Mouse (Mus musculus) brown adipose tissue, adult 24 weeks (tissue): ENCODE measurements around the gene Epm2aip1. TPM values are rescaled to one million over a fixed set of nuclear protein-coding genes. Genes with fewer than 3 reads are reported as not detected.

Source experiments
- H3K27ac ChIP-seq: fragments of 200-500 bp; replicated peaks from 2 replicates; pipeline ENCODE4 v1.5.1; 2012; ENCODE audit warnings: low read depth, mild to moderate bottlenecking, low read length
- H3K4me1 ChIP-seq: fragments of 200-500 bp; 2 replicates; pipeline ENCODE4 v1.6.1; 2012; ENCODE audit warnings: low read length, mixed read lengths; ENCODE audit not compliant: control insufficient read depth, insufficient read depth, insufficient read length
- H3K4me3 ChIP-seq: fragments of 200-500 bp; 2 replicates; pipeline ENCODE4 v1.5.1; 2012; ENCODE audit warnings: low read depth, mild to moderate bottlenecking, low read length, moderate library complexity; ENCODE audit not compliant: insufficient read depth
- polyA plus RNA-seq: library from polyadenylated mRNA; stranded (reverse); fragments of >200 nt; gene quantifications from 2 replicates; pipeline ENCODE4 v1.2.4, GENCODE M21; 2012; ENCODE audit not compliant: missing spikeins, insufficient read depth, insufficient read length

Epm2aip1 gene
- polyA plus RNA-seq: 9.2 and 10.7 TPM in 2 replicates

DNA sequence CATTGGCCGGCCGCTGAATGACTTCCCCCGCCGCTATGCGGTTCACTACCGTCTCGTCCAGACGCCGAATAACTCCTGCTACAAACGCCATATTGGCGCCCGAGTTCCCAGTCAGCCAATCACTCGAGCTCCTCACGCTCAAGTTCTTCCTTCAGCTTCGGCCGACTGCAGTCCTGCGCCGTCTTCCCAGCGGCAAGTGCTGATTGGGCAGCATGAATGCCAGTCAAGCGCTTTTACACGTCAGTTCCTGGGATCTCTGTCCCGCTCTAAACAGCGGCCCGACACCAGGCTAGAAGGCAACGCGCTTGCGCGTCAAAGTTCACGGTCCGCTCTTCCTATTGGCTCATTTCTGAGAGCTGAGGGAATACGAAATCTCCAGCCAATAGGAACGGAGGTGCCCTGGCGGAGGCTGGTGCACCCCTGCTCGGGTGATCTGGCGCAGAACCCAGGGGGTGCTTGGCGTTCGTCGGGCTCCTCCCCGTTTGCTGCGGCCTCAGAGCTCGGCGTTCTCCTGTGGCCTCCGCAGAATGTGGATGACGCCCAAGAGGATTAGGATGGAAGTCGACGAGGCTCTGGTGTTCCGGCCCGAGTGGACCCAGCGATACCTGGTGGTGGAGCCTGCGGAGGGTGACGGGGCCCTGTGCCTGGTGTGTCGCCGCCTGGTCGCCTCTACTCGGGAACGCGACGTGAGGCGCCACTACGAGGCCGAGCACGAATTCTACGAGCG lies at the start of gene Epm2aip1, which contains the start of gene Mlh1:
Gene Epm2aip1 (plus strand): TSS at position 496 of the 727 bp plus-strand sequence.
Gene Mlh1 (minus strand): TSS at position 358 of the 727 bp plus-strand sequence.
- Histone ChIP-seq H3K27ac (peak within 1 kb of the TSS; percentile 79), H3K4me3 (peak within 1 kb of the TSS; percentile 80), H3K4me1 (peaks cover 10% of the 10 kb centered on the region; the same call in 1 of the 2 replicates)

DNA sequence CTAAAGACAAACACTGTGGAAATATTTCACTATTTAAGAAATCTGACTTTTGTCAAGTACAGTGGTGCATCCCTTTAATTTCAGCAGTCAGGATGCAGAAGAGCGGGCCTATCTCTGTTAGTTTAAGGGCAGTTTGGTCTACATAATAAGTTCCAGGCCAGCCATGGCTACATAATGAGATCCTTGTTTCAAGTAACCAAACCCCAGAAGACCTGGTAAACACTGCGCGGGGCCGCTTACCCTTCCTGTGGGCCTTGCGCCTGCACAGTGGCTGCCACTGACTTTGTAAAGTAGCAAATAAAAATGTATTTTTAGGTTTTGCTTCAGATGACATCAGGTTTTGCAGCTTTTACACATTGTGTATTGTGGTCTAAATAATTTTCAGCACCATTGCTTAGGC lies 48.3 kb upstream of the Epm2aip1 start:
- H3K4me3 ChIP-seq: no peak overlapping the region
- H3K4me1 ChIP-seq: no peaks in the 10 kb centered on the region
- H3K27ac ChIP-seq: no peak overlapping the region

DNA sequence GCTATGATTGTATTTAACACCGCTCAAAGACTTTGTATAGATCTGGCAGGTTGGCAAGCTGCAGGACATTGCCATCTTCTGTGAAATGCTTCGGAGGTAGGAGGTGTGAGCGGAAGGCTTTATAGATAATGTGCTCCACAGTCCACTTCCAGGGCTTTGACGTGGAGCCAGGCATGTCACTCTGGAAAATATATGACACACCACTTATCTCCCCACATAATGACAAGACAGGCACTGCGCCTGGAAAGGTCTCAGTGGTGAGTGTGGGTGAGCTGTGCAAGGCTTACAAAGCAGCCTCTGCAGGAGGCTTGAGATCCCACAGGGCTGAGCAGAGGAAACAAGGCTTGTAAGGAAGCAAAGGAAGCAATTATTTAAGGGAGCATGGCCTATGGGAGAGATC lies 43.3 kb upstream of the Epm2aip1 start:
- H3K27ac ChIP-seq: no peak overlapping the region
- no peaks in the 10 kb centered on the region for H3K4me1 ChIP-seq
- no peak overlapping the region for H3K4me3 ChIP-seq

DNA sequence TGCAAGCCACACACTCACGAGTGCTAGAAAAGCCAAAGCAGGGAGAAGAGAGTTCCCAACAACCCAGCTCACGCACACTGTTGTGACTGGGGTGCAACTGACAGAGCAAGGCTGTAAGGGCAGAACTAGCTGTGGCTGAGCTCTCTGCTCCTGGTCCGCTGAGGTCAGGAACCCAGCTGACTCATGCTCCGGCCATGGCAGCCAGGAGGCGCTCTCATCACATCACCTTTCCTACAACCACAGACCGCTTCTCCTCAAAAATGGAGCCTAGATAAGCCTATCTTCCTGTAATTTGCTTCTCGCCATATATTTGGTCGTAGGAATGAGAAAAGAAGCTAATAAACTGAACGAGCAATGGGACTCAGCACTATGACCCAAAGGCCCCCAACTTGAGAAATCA lies 37.0 kb upstream of the Epm2aip1 start:
- Histone ChIP-seq H3K27ac (no peak overlapping the region), H3K4me1 (no peaks in the 10 kb centered on the region), H3K4me3 (no peak overlapping the region)

DNA sequence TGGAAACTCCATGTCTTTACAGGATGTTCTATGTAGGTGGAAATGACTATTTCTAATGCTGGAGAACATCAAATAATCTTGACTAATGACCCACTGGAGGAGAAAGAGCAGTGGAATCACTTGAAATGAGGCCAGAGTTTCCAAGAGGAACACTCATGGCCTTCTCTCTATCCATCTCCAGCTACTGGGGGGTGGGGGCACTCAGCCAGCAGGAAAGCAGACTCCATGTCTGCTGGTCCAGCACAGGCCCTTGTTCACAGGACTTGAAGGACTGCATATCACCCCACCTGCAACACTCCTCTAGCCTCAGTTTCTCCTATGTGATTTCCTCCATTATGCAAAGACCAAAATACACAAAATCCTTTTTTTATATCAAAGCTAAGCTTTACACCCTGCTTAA lies 34.0 kb upstream of the Epm2aip1 start:
- Histone ChIP-seq H3K27ac (no peak overlapping the region), H3K4me1 (no peaks in the 10 kb centered on the region), H3K4me3 (no peak overlapping the region)

DNA sequence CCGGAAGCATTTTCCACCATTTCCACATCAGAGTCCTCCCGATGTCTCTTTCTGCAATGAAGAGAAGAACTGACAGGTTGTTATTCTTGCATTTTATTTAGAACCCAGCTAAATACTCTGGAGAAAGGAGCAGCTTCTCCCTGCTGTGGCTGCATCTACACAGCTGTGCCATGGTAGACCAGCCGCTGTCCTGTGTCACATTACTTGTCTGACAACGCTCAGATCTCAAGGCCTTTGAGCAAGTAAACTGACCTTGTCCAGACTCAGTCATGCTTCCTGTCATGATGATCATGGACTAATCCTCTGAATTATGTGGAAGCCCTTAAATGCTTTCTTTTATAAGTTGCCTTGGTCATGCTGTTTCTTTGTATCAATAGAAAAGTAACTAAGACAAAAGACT lies 31.9 kb upstream of the Epm2aip1 start:
- no peak overlapping the region for H3K4me3 ChIP-seq
- no peak overlapping the region for H3K27ac ChIP-seq
- no peaks in the 10 kb centered on the region for H3K4me1 ChIP-seq

DNA sequence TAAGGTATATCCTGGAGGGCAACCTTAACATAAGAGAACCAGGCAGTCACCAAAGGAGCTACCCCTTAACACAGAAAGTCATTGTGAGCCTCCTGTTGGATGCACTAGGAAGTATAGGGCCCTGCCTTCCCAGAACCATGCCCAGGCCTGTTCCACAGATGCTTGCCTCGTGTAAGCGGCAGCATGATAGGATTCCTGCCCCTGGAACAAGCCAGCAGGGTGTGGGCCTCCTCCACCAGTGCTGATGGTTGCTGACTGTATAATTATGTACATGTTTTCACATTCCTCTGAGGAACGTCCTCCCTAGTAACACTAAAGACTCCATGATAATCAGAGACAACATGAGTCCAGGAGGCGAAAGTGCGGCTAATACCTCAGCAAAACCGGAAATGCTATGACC lies 28.3 kb upstream of the Epm2aip1 start:
- Histone ChIP-seq H3K4me3 (no peak overlapping the region), H3K27ac (no peak overlapping the region), H3K4me1 (no peaks in the 10 kb centered on the region)

DNA sequence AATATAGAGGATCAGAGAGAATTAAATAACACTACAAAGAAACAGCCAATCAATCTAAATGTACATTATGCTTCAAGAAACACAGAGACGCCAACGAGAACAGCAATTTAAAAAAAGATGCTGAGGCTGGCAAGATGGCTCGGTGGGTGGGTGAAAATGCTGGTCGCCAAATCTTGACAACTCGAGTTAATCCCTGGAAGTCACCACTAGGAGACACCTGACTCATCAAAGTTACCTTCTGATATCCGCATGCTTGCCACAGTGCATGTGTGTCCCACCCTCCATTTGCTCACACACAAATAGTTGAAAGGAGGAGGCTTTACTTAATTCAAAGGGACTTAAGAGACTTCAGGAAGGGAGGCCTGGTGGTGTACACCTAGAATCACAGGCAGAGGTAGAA lies 26.2 kb upstream of the Epm2aip1 start:
- Histone ChIP-seq H3K4me3 (no peak overlapping the region), H3K4me1 (no peaks in the 10 kb centered on the region), H3K27ac (no peak overlapping the region)

DNA sequence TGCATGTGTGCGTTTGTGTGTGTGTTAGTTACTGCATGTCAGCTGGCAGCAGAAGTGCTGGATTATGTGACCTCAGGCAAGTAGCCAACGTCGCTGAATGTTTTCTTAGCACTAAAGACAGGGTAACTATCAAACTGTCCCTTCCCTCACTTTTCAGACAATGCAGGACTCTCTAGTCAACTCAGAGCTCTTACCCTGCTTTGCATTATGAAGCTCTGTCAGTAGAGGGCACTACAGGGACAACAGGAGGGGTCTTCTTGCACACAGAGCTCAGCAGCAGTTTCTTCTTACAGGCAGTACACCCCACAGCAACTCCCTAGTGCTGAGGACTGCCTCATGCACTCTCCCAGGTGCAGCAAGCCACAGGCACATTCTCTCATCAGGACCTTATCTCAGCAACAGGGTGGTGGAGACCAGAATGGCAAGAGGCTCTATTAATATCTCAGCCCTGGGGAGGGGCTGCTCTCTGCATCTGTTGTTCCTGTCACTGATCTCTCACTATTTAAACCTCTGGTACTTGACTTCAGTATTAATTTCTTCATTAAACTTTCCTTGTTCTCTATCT lies 24.0 kb upstream of the Epm2aip1 start:
- Histone ChIP-seq H3K27ac (no peak overlapping the region), H3K4me3 (no peak overlapping the region), H3K4me1 (no peaks in the 10 kb centered on the region)

DNA sequence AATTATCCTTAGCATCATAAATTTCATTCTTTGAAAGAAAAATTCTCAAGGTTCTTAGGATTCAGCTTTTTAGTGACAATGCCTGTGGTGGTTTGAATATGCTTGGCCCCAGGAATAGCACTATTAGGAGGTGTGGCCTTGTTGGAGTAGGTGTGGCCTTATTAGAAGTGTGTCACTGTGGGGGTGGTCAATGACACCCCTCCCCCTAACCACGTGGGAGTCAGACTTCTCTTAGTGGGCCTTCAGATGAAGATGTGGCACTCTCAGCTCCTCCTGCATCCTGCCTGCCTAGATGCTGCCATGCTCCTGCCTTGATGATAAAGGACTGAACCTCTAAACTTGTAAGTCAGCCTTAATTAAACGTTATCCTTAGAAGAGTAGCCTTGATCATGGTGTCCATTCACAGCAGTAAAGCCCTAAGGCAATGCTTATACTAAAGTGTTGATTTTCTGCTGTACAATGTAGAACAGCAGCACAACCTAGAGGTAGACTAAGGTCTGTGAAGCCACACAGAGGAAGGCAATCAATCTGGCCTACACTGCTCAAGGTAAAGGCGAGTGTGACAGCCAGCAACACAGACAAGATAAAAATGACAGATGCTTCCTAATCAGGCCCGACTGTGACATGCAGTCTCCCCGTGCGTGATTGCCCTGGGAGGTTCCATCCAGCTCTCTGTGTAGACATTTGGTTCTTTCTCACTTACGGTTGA lies 19.4 kb upstream of the Epm2aip1 start:
- Histone ChIP-seq H3K4me3 (no peak overlapping the region), H3K27ac (no peak overlapping the region), H3K4me1 (no peaks in the 10 kb centered on the region)

DNA sequence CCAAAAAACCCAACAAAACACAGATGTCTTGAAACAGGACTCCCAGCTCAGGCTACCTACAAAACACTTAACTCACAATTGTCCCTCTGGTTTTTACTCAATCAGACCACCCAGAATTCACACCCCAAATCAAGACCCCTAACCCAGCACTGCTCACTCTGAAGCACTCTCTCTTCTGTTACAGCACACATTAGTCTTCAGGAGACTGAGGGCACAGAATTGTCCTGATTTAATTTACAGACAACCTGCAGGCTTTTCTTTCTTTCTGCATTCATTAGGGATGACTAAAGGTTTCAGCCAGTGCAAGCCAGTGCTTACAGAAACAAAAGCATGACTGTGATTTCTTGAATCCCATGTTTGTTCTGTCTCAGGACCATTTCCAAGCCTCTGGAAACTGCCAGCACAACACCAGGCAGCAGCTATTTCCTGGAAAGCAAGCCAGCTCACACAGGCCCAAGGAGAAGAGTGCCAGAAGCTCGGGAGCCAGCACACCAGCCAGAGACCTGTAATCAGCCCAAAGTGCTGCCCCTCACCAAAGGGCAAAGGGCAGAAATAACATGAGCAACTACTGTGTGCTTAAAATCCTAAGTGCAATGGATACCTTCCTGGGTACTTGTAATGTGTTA lies 11.3 kb upstream of the Epm2aip1 start:
- H3K4me3 ChIP-seq: no peak overlapping the region
- no peaks in the 10 kb centered on the region for H3K4me1 ChIP-seq
- H3K27ac ChIP-seq: no peak overlapping the region

DNA sequence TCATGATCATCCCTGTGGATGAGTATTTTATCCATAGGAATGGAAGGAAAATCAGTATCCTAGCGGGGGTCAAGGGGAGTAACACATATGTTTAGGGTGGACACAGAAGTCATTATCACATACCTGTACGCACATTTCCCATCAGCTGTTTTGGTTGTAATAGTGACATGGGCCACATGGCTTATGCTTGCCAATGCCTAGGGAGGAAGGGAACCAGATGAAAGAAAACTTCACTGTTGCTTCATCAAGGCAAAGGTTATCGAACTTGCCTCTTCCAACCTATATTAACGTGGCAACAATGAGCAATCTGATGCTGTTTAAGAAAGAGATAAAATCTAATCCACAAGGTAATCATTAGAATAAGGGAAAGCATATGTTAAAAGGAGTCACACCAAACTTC lies 10.4 kb upstream of the Epm2aip1 start:
- Histone ChIP-seq H3K27ac (no peak overlapping the region), H3K4me1 (no peaks in the 10 kb centered on the region), H3K4me3 (no peak overlapping the region)

DNA sequence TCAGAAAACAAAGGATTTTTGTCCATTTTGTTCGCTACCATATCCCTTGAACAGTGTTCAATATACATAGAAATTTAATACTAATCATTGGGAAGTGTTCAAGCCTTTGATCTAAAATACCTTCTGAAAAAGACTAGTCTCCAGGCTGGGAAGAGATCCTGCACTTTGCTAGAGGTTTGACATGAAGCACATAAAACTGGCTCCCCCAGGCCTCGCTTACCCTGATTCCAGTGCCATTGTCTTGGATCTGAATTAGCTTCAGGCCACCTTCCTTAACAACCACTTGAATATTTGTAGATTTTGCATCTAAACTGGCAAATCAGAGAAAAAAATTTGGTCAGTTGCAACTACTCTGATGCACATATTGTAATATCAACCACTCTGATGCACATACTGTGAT lies 3.7 kb upstream of the Epm2aip1 start:
- 0 out of 2 replicates have a peak, but pooled peaks cover under 1% of the 10 kb centered on the region for H3K4me1 ChIP-seq
- H3K4me3 ChIP-seq: no peak overlapping the region
- no peak overlapping the region for H3K27ac ChIP-seq

DNA sequence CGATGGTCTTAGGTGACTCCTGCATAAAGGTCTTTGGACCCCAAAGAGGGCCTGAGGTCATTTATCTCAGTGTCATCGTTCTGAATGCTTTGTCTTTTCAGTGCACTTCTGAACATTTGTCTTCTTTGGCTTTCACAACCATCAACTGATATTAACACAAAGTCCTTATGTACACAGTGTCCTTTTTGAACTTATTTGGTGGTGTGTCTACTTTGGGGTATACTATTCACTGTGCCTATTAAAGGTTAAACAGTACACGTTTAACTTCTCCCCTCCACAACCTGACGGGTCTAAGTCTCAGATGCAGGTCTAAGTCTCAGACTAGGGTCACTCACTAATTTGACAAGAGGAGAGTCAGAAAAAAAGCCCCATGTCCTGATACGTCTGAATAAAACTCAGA lies 1.1 kb upstream of the Epm2aip1 start:
- H3K4me3 ChIP-seq: peak overlapping the region; percentile 72
- H3K27ac ChIP-seq: no peak overlapping the region
- H3K4me1 ChIP-seq: peaks cover 10% of the 10 kb centered on the region; the same call in 1 of the 2 replicates

DNA sequence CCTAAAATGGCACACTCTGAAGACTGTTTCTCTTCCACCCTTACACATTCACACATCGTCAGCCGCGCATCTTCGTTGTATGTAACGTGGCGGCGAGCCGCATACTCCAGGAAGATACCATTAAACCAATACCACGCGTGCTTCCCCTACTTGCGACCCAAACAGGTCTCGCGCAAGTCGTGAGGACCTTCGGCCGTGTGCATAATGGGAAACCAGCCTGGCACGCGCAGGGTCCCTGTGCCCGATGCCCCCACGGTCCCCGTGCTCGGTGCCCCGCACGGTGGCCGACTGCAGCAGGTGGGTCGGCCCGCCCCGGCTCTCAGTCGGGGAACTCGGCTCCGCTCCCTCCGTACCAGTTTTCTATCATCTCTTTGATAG lies 684 bp upstream of the Epm2aip1 start:
- Histone ChIP-seq H3K4me3 (peak overlapping the region; percentile 72), H3K27ac (peak overlapping the region; percentile 38)

More for the DNA sequence above, 684 bp upstream of the Epm2aip1 start:
- peaks cover 10% of the 10 kb centered on the region; the same call in 1 of the 2 replicates for H3K4me1 ChIP-seq
